Mouse (Mus musculus): ENCODE results near the gene Plcl2.
"Not testable (repeated sequence)": the region's sequence is repeated elsewhere in the genome, so short reads cannot be mapped to it uniquely, and the experiment has no call there.

The Plcl2 gene

GRCm38 (mm10) chr17:50500806-50501205 is 8.4 kb upstream of the Plcl2 start:
- no peak for DNase-seq

- no peak for DNase-seq
Measured at GRCm38 (mm10) chr17:50503075-50503474, 6.1 kb upstream of the Plcl2 start.

- DNase-seq = no peak
Measured at GRCm38 (mm10) chr17:50504070-50504846, 4.9 kb upstream of the Plcl2 start.

GRCm38 (mm10) chr17:50505910-50506634 is 3.1 kb upstream of the Plcl2 start:
- DNase-seq = no peak

- no peak for DNase-seq
Measured at GRCm38 (mm10) chr17:50506861-50507321, 2.3 kb upstream of the Plcl2 start.

- no peak for DNase-seq
Measured at GRCm38 (mm10) chr17:50508055-50508774, 988 bp upstream of the Plcl2 start.

- peak; percentile 73 for DNase-seq
Measured at GRCm38 (mm10) chr17:50508775-50509250, 390 bp upstream of the Plcl2 start.

- DNase-seq = no peak
Measured at GRCm38 (mm10) chr17:50510279-50510678, 1.1 kb downstream of the Plcl2 start.

- DNase-seq = no peak
Measured at GRCm38 (mm10) chr17:50510741-50511140, 1.5 kb downstream of the Plcl2 start.

GRCm38 (mm10) chr17:50512222-50512621 is 3.0 kb downstream of the Plcl2 start:
- DNase-seq = no peak

- DNase-seq = no peak
Measured at GRCm38 (mm10) chr17:50512841-50513240, 3.6 kb downstream of the Plcl2 start.

- no peak for DNase-seq
Measured at GRCm38 (mm10) chr17:50513376-50513775, 4.2 kb downstream of the Plcl2 start.

GRCm38 (mm10) chr17:50514012-50514411 is 4.8 kb downstream of the Plcl2 start:
- no peak for DNase-seq

GRCm38 (mm10) chr17:50515926-50516325 is 6.7 kb downstream of the Plcl2 start:
- no peak for DNase-seq

- DNase-seq = no peak
Measured at GRCm38 (mm10) chr17:50517781-50518415, 8.7 kb downstream of the Plcl2 start.

GRCm38 (mm10) chr17:50519588-50519987 is 10.4 kb downstream of the Plcl2 start:
- DNase-seq = no peak

- DNase-seq = no peak
Measured at GRCm38 (mm10) chr17:50522473-50523083, 13.4 kb downstream of the Plcl2 start.

- no peak for DNase-seq
Measured at GRCm38 (mm10) chr17:50524970-50525369, 15.8 kb downstream of the Plcl2 start.

GRCm38 (mm10) chr17:50525821-50526220 is 16.6 kb downstream of the Plcl2 start:
- no peak for DNase-seq

GRCm38 (mm10) chr17:50530089-50530488 is 20.9 kb downstream of the Plcl2 start:
- no peak for DNase-seq

- not testable (repeated sequence) for DNase-seq
Measured at GRCm38 (mm10) chr17:50534889-50535288, 25.7 kb downstream of the Plcl2 start.

Measured in right cerebral cortex, postnatal 25 days (tissue).